Mouse (Mus musculus) stomach, postnatal 0 days (tissue): ENCODE measurements at regions not wholly inside any gene's neighbourhood (a gene's known extent, or its start where the extent isn't known, plus 50 kb on each side); places are given as distances from the start of the nearest gene placed in this dataset.

ENCODE experiments used
- CTCF ChIP-seq: IDR thresholded peaks from 2 replicates; pipeline ENCODE4 v1.5.1; 2016; ENCODE audit warnings: antibody characterized with exemption, low read depth, mild to moderate bottlenecking, moderate library complexity
- EP300 ChIP-seq: optimal IDR thresholded peaks from 2 replicates; pipeline ENCODE3; 2016; ENCODE audit warnings: antibody characterized with exemption

DNA sequence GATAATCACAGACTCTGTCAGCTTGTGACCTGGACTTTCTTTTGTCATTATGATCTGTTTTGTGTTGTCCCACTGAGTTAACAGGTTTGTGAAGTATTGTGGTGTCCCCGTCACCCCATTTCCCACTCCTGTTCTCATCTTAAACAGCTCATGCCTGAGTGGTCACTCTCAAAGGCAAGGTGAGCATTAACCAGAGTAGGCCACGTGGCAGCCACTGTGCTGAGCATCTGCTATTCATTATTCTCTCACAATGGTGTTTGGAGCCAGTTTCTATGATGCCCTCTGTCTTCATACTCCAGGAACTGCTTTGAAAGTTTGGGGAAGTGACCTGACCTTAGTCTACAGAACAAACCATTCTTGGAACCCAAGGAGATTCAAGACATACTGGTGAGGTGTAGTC, 198.9 kb upstream of the Gm37988 start:
- TF ChIP-seq CTCF, result no peak
- TF ChIP-seq EP300, result no peak
